Mouse (Mus musculus): Measurements from ENCODE around the gene Rnps1. TPM values are rescaled to one million over a fixed set of nuclear protein-coding genes. Genes with fewer than 3 reads are reported as not detected.
"Not testable (repeated sequence)": the region's sequence is repeated elsewhere in the genome, so short reads cannot be mapped to it uniquely, and the experiment has no call there.

Rnps1 gene
- total and polyA plus RNA-seq, 2 experiments from 2014 or later: 260 to 350 TPM

DNA sequence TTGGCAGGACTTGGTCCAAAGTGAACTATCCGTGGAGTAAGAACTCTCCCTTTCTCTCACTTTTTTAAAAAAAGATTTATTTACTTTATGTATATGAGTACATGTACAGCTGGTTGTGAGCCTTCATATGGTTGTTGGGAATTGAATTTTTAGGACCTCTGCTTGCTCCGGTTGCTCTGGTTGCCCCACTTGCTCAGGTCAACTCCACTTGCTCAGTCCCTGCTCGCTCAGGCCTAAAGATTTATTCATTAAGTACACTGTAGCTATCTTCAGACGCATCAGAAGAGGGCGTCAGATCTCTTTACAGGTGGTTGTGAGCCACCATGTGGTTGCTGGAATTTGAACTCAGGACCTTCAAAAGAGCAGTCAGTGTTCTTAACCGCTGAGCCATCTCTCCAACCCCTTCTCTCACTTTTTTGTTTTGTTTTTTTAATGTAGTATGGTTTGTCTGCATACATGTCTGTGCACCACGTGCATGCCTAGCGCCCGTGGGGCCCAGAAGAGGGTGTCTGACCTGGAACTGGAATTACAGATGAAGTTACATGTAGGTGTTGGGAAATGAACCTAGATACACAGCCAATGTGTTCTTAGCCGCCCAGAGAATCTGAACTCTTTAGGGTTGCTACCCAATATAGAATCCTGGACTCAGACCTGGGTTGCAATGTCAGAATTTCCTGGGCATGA is 41.3 kb downstream of the Rnps1 start:
- H3K9me3 ChIP-seq (ENCODE audit: low read length); DNase-seq (ENCODE audit: low spot score); H3K27me3 ChIP-seq (ENCODE audit: insufficient read depth, low read length); H3K36me3 ChIP-seq (ENCODE audit: insufficient read depth, low read length); H3K9ac ChIP-seq (replicated peaks; ENCODE audit: low read length, poor library complexity, severe bottlenecking); H3K27ac ChIP-seq (ENCODE audit: low read depth, low read length); H3K4me1 ChIP-seq (ENCODE audit: insufficient read depth, low read length): not testable (repeated sequence)
- 0 out of 2 replicates have a peak, but pooled peaks have one; percentile 1 for ATAC-seq (ENCODE audit: low FRiP score)
- 52% methylated on average over 10 of the region's 10 CpGs for WGBS
- TF ChIP-seq CTCF (IDR thresholded peaks at IDR 0.05): peak; percentile 25; the same call in 1 of the 2 replicates
- 0 out of 2 replicates have a peak overlapping the region, but pooled peaks have one; percentile 24 for H3K4me2 ChIP-seq (ENCODE audit: low read depth, low read length, poor library complexity, severe bottlenecking)
- peak overlapping the region; percentile 86; the same call in 1 of the 2 replicates for H3K4me3 ChIP-seq (ENCODE audit: low read depth, low read length)

DNA sequence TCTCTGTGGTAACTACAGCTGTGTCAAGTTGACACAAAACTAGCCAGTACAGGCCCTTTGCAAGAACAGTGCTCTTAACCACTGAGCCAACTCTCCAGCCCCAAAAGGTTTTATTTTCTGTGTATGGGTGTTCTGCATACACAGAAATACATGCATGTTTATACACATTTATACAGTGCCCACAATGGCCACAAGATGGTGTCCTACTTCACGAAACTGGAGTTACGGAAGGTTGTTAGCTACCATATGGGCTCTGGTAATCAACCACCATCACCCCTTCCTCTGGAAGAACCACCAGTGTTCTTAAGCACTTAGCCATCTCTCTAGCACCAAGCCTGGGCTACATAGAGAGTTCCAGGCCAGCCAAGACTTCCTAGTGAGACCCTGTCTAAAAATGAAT is 47.2 kb downstream of the Rnps1 start:
- no peaks in the 10 kb centered on the region for H3K27me3 ChIP-seq (ENCODE audit: insufficient read depth, low read length)
- DNase-seq (ENCODE audit: low spot score) (peak; percentile 42), ATAC-seq (ENCODE audit: low FRiP score) (no peak)
- no peak overlapping the region for H3K9ac ChIP-seq (replicated peaks; ENCODE audit: low read length, poor library complexity, severe bottlenecking)
- H3K36me3 ChIP-seq (ENCODE audit: insufficient read depth, low read length): no peaks in the 10 kb centered on the region
- WGBS: 62% methylated on average over 2 of the region's 2 CpGs
- no peak overlapping the region for H3K4me2 ChIP-seq (ENCODE audit: low read depth, low read length, poor library complexity, severe bottlenecking)
- no peaks in the 10 kb centered on the region for H3K4me1 ChIP-seq (ENCODE audit: insufficient read depth, low read length)
- H3K4me3 ChIP-seq (ENCODE audit: low read depth, low read length): no peak overlapping the region
- H3K9me3 ChIP-seq (ENCODE audit: low read length): no peaks in the 10 kb centered on the region
- peak; percentile 56 for TF ChIP-seq CTCF (IDR thresholded peaks at IDR 0.05)
- H3K27ac ChIP-seq (ENCODE audit: low read depth, low read length): no peak overlapping the region

GRCm38 (mm10) chr17:24462932-24463331 is 48.6 kb downstream of the Rnps1 start:
- H3K27me3 ChIP-seq (ENCODE audit: insufficient read depth, low read length): no peaks in the 10 kb centered on the region
- H3K9me3 ChIP-seq (ENCODE audit: low read length): no peaks in the 10 kb centered on the region
- no peak overlapping the region for H3K9ac ChIP-seq (replicated peaks; ENCODE audit: low read length, poor library complexity, severe bottlenecking)
- no peaks in the 10 kb centered on the region for H3K36me3 ChIP-seq (ENCODE audit: insufficient read depth, low read length)
- H3K4me3 ChIP-seq (ENCODE audit: low read depth, low read length): no peak overlapping the region
- ATAC-seq (ENCODE audit: low FRiP score) (no peak), DNase-seq (ENCODE audit: low spot score) (no peak)
- no peak for TF ChIP-seq CTCF (IDR thresholded peaks at IDR 0.05)
- no peak overlapping the region for H3K4me2 ChIP-seq (ENCODE audit: low read depth, low read length, poor library complexity, severe bottlenecking)
- no peaks in the 10 kb centered on the region for H3K4me1 ChIP-seq (ENCODE audit: insufficient read depth, low read length)
- WGBS: 93% methylated on average over 1 of the region's 1 CpGs
- no peak overlapping the region for H3K27ac ChIP-seq (ENCODE audit: low read depth, low read length)

GRCm38 (mm10) chr17:24463374-24464133 is 49.2 kb downstream of the Rnps1 start:
- ATAC-seq (ENCODE audit: low FRiP score): no peak
- Histone ChIP-seq H3K9ac (replicated peaks; ENCODE audit: low read length, poor library complexity, severe bottlenecking) (no peak overlapping the region), H3K27me3 (ENCODE audit: insufficient read depth, low read length) (no peaks in the 10 kb centered on the region), H3K4me3 (ENCODE audit: low read depth, low read length) (no peak overlapping the region), H3K4me2 (ENCODE audit: low read depth, low read length, poor library complexity, severe bottlenecking) (no peak overlapping the region), H3K27ac (ENCODE audit: low read depth, low read length) (no peak overlapping the region), H3K4me1 (ENCODE audit: insufficient read depth, low read length) (no peaks in the 10 kb centered on the region), H3K9me3 (ENCODE audit: low read length) (no peaks in the 10 kb centered on the region), H3K36me3 (ENCODE audit: insufficient read depth, low read length) (no peaks in the 10 kb centered on the region)
- 66% methylated on average over 6 of the region's 6 CpGs for WGBS
- DNase-seq (ENCODE audit: low spot score): no peak
- no peak for TF ChIP-seq CTCF (IDR thresholded peaks at IDR 0.05)

GRCm38 (mm10) chr17:24468636-24469246 is 54.4 kb downstream of the Rnps1 start:
- TF ChIP-seq CTCF (IDR thresholded peaks at IDR 0.05): no peak
- WGBS: 93% methylated on average over 5 of the region's 5 CpGs
- ATAC-seq (ENCODE audit: low FRiP score) (no peak), DNase-seq (ENCODE audit: low spot score) (no peak)
- Histone ChIP-seq H3K27ac (ENCODE audit: low read depth, low read length) (no peak overlapping the region), H3K4me3 (ENCODE audit: low read depth, low read length) (no peak overlapping the region), H3K4me1 (ENCODE audit: insufficient read depth, low read length) (peaks cover 14% of the 10 kb centered on the region), H3K27me3 (ENCODE audit: insufficient read depth, low read length) (no peaks in the 10 kb centered on the region), H3K9me3 (ENCODE audit: low read length) (no peaks in the 10 kb centered on the region), H3K9ac (replicated peaks; ENCODE audit: low read length, poor library complexity, severe bottlenecking) (no peak overlapping the region), H3K4me2 (ENCODE audit: low read depth, low read length, poor library complexity, severe bottlenecking) (no peak overlapping the region), H3K36me3 (ENCODE audit: insufficient read depth, low read length) (no peaks in the 10 kb centered on the region)
